Mouse (Mus musculus) hindbrain, embryonic 11.5 days (tissue): ENCODE results near the gene Rhobtb3. TPM values are rescaled to one million over a fixed set of nuclear protein-coding genes. Genes with fewer than 3 reads are reported as not detected.

Experiments
- ATAC-seq: fragments of 200-750 bp; cut with Nextera tagmentation; 2 replicates; pipeline ENCODE4 v1.8.0; 2017; ENCODE audit warnings: mild to moderate bottlenecking, moderate TSS enrichment, moderate library complexity; ENCODE audit not compliant: low FRiP score
- DNase-seq: peaks from one replicate; pipeline ENCODE4 v3.0.0-alpha.2; 2015; ENCODE audit warnings: low spot score
- H3K27ac ChIP-seq: fragments of 300-500 bp; sonication (generic); 2 replicates; pipeline ENCODE4 v1.5.1; 2014; ENCODE audit warnings: mild to moderate bottlenecking, low read depth, low read length
- H3K27me3 ChIP-seq: fragments of 300-500 bp; sonication (generic); 2 replicates; pipeline ENCODE4 v1.6.1; 2014; ENCODE audit warnings: mild to moderate bottlenecking, low read length, moderate library complexity, mixed read lengths; ENCODE audit not compliant: control insufficient read depth, insufficient read depth
- H3K36me3 ChIP-seq: fragments of 300-500 bp; sonication (generic); 2 replicates; pipeline ENCODE4 v1.6.1; 2014; ENCODE audit warnings: mild to moderate bottlenecking, low read length, moderate library complexity, mixed read lengths; ENCODE audit not compliant: control insufficient read depth, insufficient read depth
- H3K4me1 ChIP-seq: fragments of 300-500 bp; sonication (generic); replicated peaks from 2 replicates; pipeline ENCODE4 v1.6.1; 2014; ENCODE audit warnings: low read length, mixed read lengths; ENCODE audit not compliant: control insufficient read depth, insufficient read depth
- H3K4me2 ChIP-seq: fragments of 300-500 bp; sonication (generic); replicated peaks from 2 replicates; pipeline ENCODE4 v1.6.1; 2014; ENCODE audit warnings: mild to moderate bottlenecking, low read depth, low read length
- H3K4me3 ChIP-seq: fragments of 300-500 bp; sonication (generic); 2 replicates; pipeline ENCODE4 v1.5.1; 2014; ENCODE audit warnings: low read depth, low read length
- H3K9ac ChIP-seq: fragments of 300-500 bp; sonication (generic); 2 replicates; pipeline ENCODE4 v1.6.1; 2014; ENCODE audit warnings: low read depth, low read length
- H3K9me3 ChIP-seq: fragments of 300-500 bp; sonication (generic); 2 replicates; pipeline ENCODE4 v1.6.1; 2016; ENCODE audit warnings: low read length; ENCODE audit not compliant: control insufficient read depth
- WGBS: fragments of 180-500 bp; shearing (Covaris S2); extraction: QIAGEN DNeasy Blood & Tissue Kit; methylation state at CpG from one replicate; pipeline ENCODE4 v1.1.7; 2014; 5-methylcytosine and 5-hydroxymethylcytosine counted together
- polyA plus RNA-seq: library from polyadenylated mRNA; unstranded; fragments of >200 nt; fragmentation: Nextera tagmentation; extraction: Ambion mirVana; gene quantifications from 2 replicates; pipeline ENCODE4 v1.2.1, GENCODE M21; 2014

Rhobtb3 gene
- polyA plus RNA-seq, 1 experiment from 2014 or later: 55.2 TPM

- ATAC-seq: no peak
These were observed 105.2 kb downstream of the Rhobtb3 start for GRCm38 (mm10) chr13:75838506-75838905.

GRCm38 (mm10) chr13:75835461-75835860, 108.3 kb downstream of the Rhobtb3 start:
- no peaks in the 10 kb centered on the region for H3K27me3 ChIP-seq
- H3K9me3 ChIP-seq: no peaks in the 10 kb centered on the region
- no peak overlapping the region for H3K9ac ChIP-seq
- no peak for DNase-seq
- no peak overlapping the region for H3K4me2 ChIP-seq
- H3K36me3 ChIP-seq: no peaks in the 10 kb centered on the region
- 70% methylated on average over 2 of the region's 2 CpGs for WGBS
- no peaks in the 10 kb centered on the region for H3K4me1 ChIP-seq
- no peak overlapping the region for H3K27ac ChIP-seq
- ATAC-seq: no peak
- no peak overlapping the region for H3K4me3 ChIP-seq

More at GRCm38 (mm10) chr13:75838506-75838905, 105.2 kb downstream of the Rhobtb3 start:
- Histone ChIP-seq H3K27me3 (no peaks in the 10 kb centered on the region), H3K4me2 (no peak overlapping the region), H3K36me3 (no peaks in the 10 kb centered on the region), H3K4me1 (no peaks in the 10 kb centered on the region), H3K9ac (no peak overlapping the region), H3K4me3 (no peak overlapping the region), H3K9me3 (no peaks in the 10 kb centered on the region), H3K27ac (no peak overlapping the region)
- DNase-seq: no peak
- WGBS: 93% methylated on average over 4 of the region's 4 CpGs

GRCm38 (mm10) chr13:75833499-75833898, 110.2 kb downstream of the Rhobtb3 start:
- H3K27me3 ChIP-seq: no peaks in the 10 kb centered on the region
- H3K36me3 ChIP-seq: no peaks in the 10 kb centered on the region
- DNase-seq: no peak
- H3K9ac ChIP-seq: no peak overlapping the region
- H3K4me1 ChIP-seq: no peaks in the 10 kb centered on the region
- ATAC-seq: no peak
- no peak overlapping the region for H3K4me2 ChIP-seq
- H3K9me3 ChIP-seq: no peaks in the 10 kb centered on the region
- H3K27ac ChIP-seq: no peak overlapping the region
- H3K4me3 ChIP-seq: no peak overlapping the region

- no peaks in the 10 kb centered on the region for H3K36me3 ChIP-seq
- H3K9me3 ChIP-seq: no peaks in the 10 kb centered on the region
- no peak overlapping the region for H3K9ac ChIP-seq
- DNase-seq (no peak), ATAC-seq (no peak)
- H3K4me3 ChIP-seq: no peak overlapping the region
- no peak overlapping the region for H3K4me2 ChIP-seq
- H3K4me1 ChIP-seq: no peaks in the 10 kb centered on the region
- no peak overlapping the region for H3K27ac ChIP-seq
- H3K27me3 ChIP-seq: no peaks in the 10 kb centered on the region
These were observed 111.0 kb downstream of the Rhobtb3 start for GRCm38 (mm10) chr13:75832697-75833096.

GRCm38 (mm10) chr13:75831710-75832109, 112.0 kb downstream of the Rhobtb3 start:
- no peaks in the 10 kb centered on the region for H3K4me1 ChIP-seq

GRCm38 (mm10) chr13:75830708-75831107, 113.0 kb downstream of the Rhobtb3 start:
- H3K9ac ChIP-seq: no peak overlapping the region
- DNase-seq (no peak), ATAC-seq (no peak)
- no peaks in the 10 kb centered on the region for H3K36me3 ChIP-seq
- no peaks in the 10 kb centered on the region for H3K9me3 ChIP-seq
- H3K4me2 ChIP-seq: no peak overlapping the region
- WGBS: 86% methylated on average over 1 of the region's 1 CpGs
- no peaks in the 10 kb centered on the region for H3K27me3 ChIP-seq
- H3K4me1 ChIP-seq: no peaks in the 10 kb centered on the region
- no peak overlapping the region for H3K27ac ChIP-seq
- H3K4me3 ChIP-seq: no peak overlapping the region

More at GRCm38 (mm10) chr13:75831710-75832109, 112.0 kb downstream of the Rhobtb3 start:
- Histone ChIP-seq H3K9ac (no peak overlapping the region), H3K9me3 (no peaks in the 10 kb centered on the region), H3K36me3 (no peaks in the 10 kb centered on the region), H3K4me2 (no peak overlapping the region), H3K27ac (no peak overlapping the region), H3K4me3 (no peak overlapping the region), H3K27me3 (no peaks in the 10 kb centered on the region)
- 78% methylated on average over 6 of the region's 6 CpGs for WGBS
- ATAC-seq: no peak
- no peak for DNase-seq

GRCm38 (mm10) chr13:75825388-75825787, 118.3 kb downstream of the Rhobtb3 start:
- no peak overlapping the region for H3K27ac ChIP-seq
- H3K9me3 ChIP-seq: no peaks in the 10 kb centered on the region
- H3K36me3 ChIP-seq: no peaks in the 10 kb centered on the region
- no peaks in the 10 kb centered on the region for H3K4me1 ChIP-seq
- no peak for DNase-seq
- no peak for ATAC-seq
- no peak overlapping the region for H3K9ac ChIP-seq
- H3K4me2 ChIP-seq: no peak overlapping the region
- H3K27me3 ChIP-seq: no peaks in the 10 kb centered on the region
- H3K4me3 ChIP-seq: no peak overlapping the region
- 94% methylated on average over 1 of the region's 1 CpGs for WGBS

- no peak overlapping the region for H3K9ac ChIP-seq
- H3K36me3 ChIP-seq: no peaks in the 10 kb centered on the region
- no peak overlapping the region for H3K4me3 ChIP-seq
- H3K27ac ChIP-seq: no peak overlapping the region
- DNase-seq (no peak), ATAC-seq (no peak)
- H3K4me1 ChIP-seq: no peaks in the 10 kb centered on the region
- WGBS: 86% methylated on average over 5 of the region's 5 CpGs
- H3K4me2 ChIP-seq: no peak overlapping the region
- H3K27me3 ChIP-seq: no peaks in the 10 kb centered on the region
- H3K9me3 ChIP-seq: no peaks in the 10 kb centered on the region
These were observed 119.0 kb downstream of the Rhobtb3 start for GRCm38 (mm10) chr13:75824611-75825319.

- no peaks in the 10 kb centered on the region for H3K36me3 ChIP-seq
- no peak for DNase-seq
- no peak for ATAC-seq
- no peaks in the 10 kb centered on the region for H3K27me3 ChIP-seq
- 96% methylated on average over 8 of the region's 9 CpGs for WGBS
- H3K27ac ChIP-seq: no peak overlapping the region
- no peak overlapping the region for H3K4me2 ChIP-seq
- no peak overlapping the region for H3K4me3 ChIP-seq
- H3K9me3 ChIP-seq: no peaks in the 10 kb centered on the region
- H3K9ac ChIP-seq: no peak overlapping the region
- H3K4me1 ChIP-seq: no peaks in the 10 kb centered on the region
These were observed 120.5 kb downstream of the Rhobtb3 start for GRCm38 (mm10) chr13:75823201-75823600.
